Mouse (Mus musculus): ENCODE data around the gene Cntnap1. TPM values are rescaled to one million over a fixed set of nuclear protein-coding genes. Genes with fewer than 3 reads are reported as not detected.

The Cntnap1 gene
- polyA plus RNA-seq, 1 experiment = 0.28 TPM

- TF ChIP-seq USF1 (IDR thresholded peaks at IDR 0.05; ENCODE audit: low read depth) (peak; percentile 30), MYOD1 (IDR thresholded peaks at IDR 0.05; ENCODE audit: control insufficient read depth, insufficient read length, low read depth) (no peak)
- peaks cover 4% of the 10 kb centered on the region for H3K79me2 ChIP-seq (ENCODE audit: control insufficient read depth, insufficient read depth)
- H3K4me3 ChIP-seq (ENCODE audit: insufficient read depth, poor library complexity, severe bottlenecking) = no peak overlapping the region
- no peak overlapping the region for H3ac ChIP-seq (ENCODE audit: control insufficient read depth, insufficient read length, low read depth)
- no peaks in the 10 kb centered on the region for H3K27me3 ChIP-seq (ENCODE audit: control insufficient read depth, insufficient read depth, insufficient read length)
- H3K36me3 ChIP-seq (ENCODE audit: control insufficient read depth, insufficient read depth) = no peaks in the 10 kb centered on the region
- no peaks in the 10 kb centered on the region for H3K79me3 ChIP-seq (ENCODE audit: low read depth)
These were observed 60.2 kb downstream of the Cntnap1 start for GRCm38 (mm10) chr11:101230526-101230925.

- Histone ChIP-seq H3K79me2 (ENCODE audit: control insufficient read depth, insufficient read depth) (no peaks in the 10 kb centered on the region), H3K27me3 (ENCODE audit: control insufficient read depth, insufficient read depth, insufficient read length) (no peaks in the 10 kb centered on the region), H3K4me3 (ENCODE audit: insufficient read depth, poor library complexity, severe bottlenecking) (no peak overlapping the region), H3K79me3 (ENCODE audit: low read depth) (no peaks in the 10 kb centered on the region), H3ac (ENCODE audit: control insufficient read depth, insufficient read length, low read depth) (no peak overlapping the region), H3K36me3 (ENCODE audit: control insufficient read depth, insufficient read depth) (no peaks in the 10 kb centered on the region)
- TF ChIP-seq CTCF (IDR thresholded peaks at IDR 0.05; ENCODE audit: control insufficient read depth, insufficient read depth, insufficient read length) = no peak
- no peak for TF ChIP-seq FOSL1 (IDR thresholded peaks at IDR 0.05; ENCODE audit: insufficient read depth, low read length, poor library complexity, severe bottlenecking)
- TF ChIP-seq MYOD1 (IDR thresholded peaks at IDR 0.05; ENCODE audit: control insufficient read depth, insufficient read length, low read depth) = no peak
These were observed 60.9 kb downstream of the Cntnap1 start for GRCm38 (mm10) chr11:101230991-101231871.

GRCm38 (mm10) chr11:101232010-101232839 lies 61.9 kb downstream of the Cntnap1 start:
- Histone ChIP-seq H3K79me3 (ENCODE audit: low read depth) (no peaks in the 10 kb centered on the region), H3K79me2 (ENCODE audit: control insufficient read depth, insufficient read depth) (no peaks in the 10 kb centered on the region), H3K36me3 (ENCODE audit: control insufficient read depth, insufficient read depth) (no peaks in the 10 kb centered on the region), H3K4me3 (ENCODE audit: insufficient read depth, poor library complexity, severe bottlenecking) (no peak overlapping the region), H3ac (ENCODE audit: control insufficient read depth, insufficient read length, low read depth) (no peak overlapping the region), H3K27me3 (ENCODE audit: control insufficient read depth, insufficient read depth, insufficient read length) (no peaks in the 10 kb centered on the region)
- no peak for TF ChIP-seq MAX (IDR thresholded peaks at IDR 0.05)
- no peak for TF ChIP-seq CEBPB (IDR thresholded peaks at IDR 0.05; ENCODE audit: low read depth)
- TF ChIP-seq CTCF (IDR thresholded peaks at IDR 0.05; ENCODE audit: control insufficient read depth, insufficient read depth, insufficient read length) = no peak
- TF ChIP-seq USF1 (IDR thresholded peaks at IDR 0.05; ENCODE audit: low read depth) = no peak
- no peak for TF ChIP-seq MYOG (IDR thresholded peaks at IDR 0.05; ENCODE audit: control insufficient read depth, extremely low read depth, insufficient read length)
- TF ChIP-seq MYOD1 (IDR thresholded peaks at IDR 0.05; ENCODE audit: control insufficient read depth, insufficient read length, low read depth) = no peak
- no peak for TF ChIP-seq FOSL1 (IDR thresholded peaks at IDR 0.05; ENCODE audit: insufficient read depth, low read length, poor library complexity, severe bottlenecking)

GRCm38 (mm10) chr11:101233240-101233639 lies 62.9 kb downstream of the Cntnap1 start:
- Histone ChIP-seq H3ac (ENCODE audit: control insufficient read depth, insufficient read length, low read depth) (no peak overlapping the region), H3K27me3 (ENCODE audit: control insufficient read depth, insufficient read depth, insufficient read length) (no peaks in the 10 kb centered on the region), H3K79me3 (ENCODE audit: low read depth) (no peaks in the 10 kb centered on the region), H3K36me3 (ENCODE audit: control insufficient read depth, insufficient read depth) (no peaks in the 10 kb centered on the region), H3K79me2 (ENCODE audit: control insufficient read depth, insufficient read depth) (no peaks in the 10 kb centered on the region), H3K4me3 (ENCODE audit: insufficient read depth, poor library complexity, severe bottlenecking) (no peak overlapping the region)
- TF ChIP-seq CEBPB (IDR thresholded peaks at IDR 0.05; ENCODE audit: low read depth) (no peak), MYOD1 (IDR thresholded peaks at IDR 0.05; ENCODE audit: control insufficient read depth, insufficient read length, low read depth) (no peak), MAX (IDR thresholded peaks at IDR 0.05) (no peak), MYOG (IDR thresholded peaks at IDR 0.05; ENCODE audit: control insufficient read depth, extremely low read depth, insufficient read length) (no peak), CTCF (IDR thresholded peaks at IDR 0.05; ENCODE audit: control insufficient read depth, insufficient read depth, insufficient read length) (no peak), FOSL1 (IDR thresholded peaks at IDR 0.05; ENCODE audit: insufficient read depth, low read length, poor library complexity, severe bottlenecking) (no peak), USF1 (IDR thresholded peaks at IDR 0.05; ENCODE audit: low read depth) (no peak)

GRCm38 (mm10) chr11:101234124-101234523 lies 63.8 kb downstream of the Cntnap1 start:
- no peak overlapping the region for H3K4me3 ChIP-seq (ENCODE audit: insufficient read depth, poor library complexity, severe bottlenecking)
- no peaks in the 10 kb centered on the region for H3K36me3 ChIP-seq (ENCODE audit: control insufficient read depth, insufficient read depth)
- no peaks in the 10 kb centered on the region for H3K79me2 ChIP-seq (ENCODE audit: control insufficient read depth, insufficient read depth)
- H3ac ChIP-seq (ENCODE audit: control insufficient read depth, insufficient read length, low read depth) = no peak overlapping the region
- TF ChIP-seq FOSL1 (IDR thresholded peaks at IDR 0.05; ENCODE audit: insufficient read depth, low read length, poor library complexity, severe bottlenecking) (no peak), MYOG (IDR thresholded peaks at IDR 0.05; ENCODE audit: control insufficient read depth, extremely low read depth, insufficient read length) (no peak), MYOD1 (IDR thresholded peaks at IDR 0.05; ENCODE audit: control insufficient read depth, insufficient read length, low read depth) (no peak), USF1 (IDR thresholded peaks at IDR 0.05; ENCODE audit: low read depth) (no peak), CEBPB (IDR thresholded peaks at IDR 0.05; ENCODE audit: low read depth) (no peak), MAX (IDR thresholded peaks at IDR 0.05) (no peak), CTCF (IDR thresholded peaks at IDR 0.05; ENCODE audit: control insufficient read depth, insufficient read depth, insufficient read length) (no peak)
- H3K79me3 ChIP-seq (ENCODE audit: low read depth) = no peaks in the 10 kb centered on the region
- no peaks in the 10 kb centered on the region for H3K27me3 ChIP-seq (ENCODE audit: control insufficient read depth, insufficient read depth, insufficient read length)
